Mouse (Mus musculus) gastrocnemius, postnatal 14 days (tissue): ENCODE data around the gene Glb1l. TPM values are rescaled to one million over a fixed set of nuclear protein-coding genes. Genes with fewer than 3 reads are reported as not detected.

ENCODE experiments used
- DNase-seq: peaks from one replicate; pipeline ENCODE4 v3.0.0; 2021; ENCODE audit warnings: mixed read lengths
- intact Hi-C: fragments of 180-260 bp; cut with DNase I; formaldehyde crosslinking; loops from one replicate; pipeline ENCODE4 v1.15.1; 2025; ENCODE audit warnings: low total_unique reads
- total RNA-seq, 2 experiments: library from RNA; stranded (reverse); gene quantifications; 2 replicates each; pipeline ENCODE4 v1.2.3; 2021

The Glb1l gene
- total RNA-seq, 2 experiments from 2014 or later: 4.5 to 4.8 TPM

DNA sequence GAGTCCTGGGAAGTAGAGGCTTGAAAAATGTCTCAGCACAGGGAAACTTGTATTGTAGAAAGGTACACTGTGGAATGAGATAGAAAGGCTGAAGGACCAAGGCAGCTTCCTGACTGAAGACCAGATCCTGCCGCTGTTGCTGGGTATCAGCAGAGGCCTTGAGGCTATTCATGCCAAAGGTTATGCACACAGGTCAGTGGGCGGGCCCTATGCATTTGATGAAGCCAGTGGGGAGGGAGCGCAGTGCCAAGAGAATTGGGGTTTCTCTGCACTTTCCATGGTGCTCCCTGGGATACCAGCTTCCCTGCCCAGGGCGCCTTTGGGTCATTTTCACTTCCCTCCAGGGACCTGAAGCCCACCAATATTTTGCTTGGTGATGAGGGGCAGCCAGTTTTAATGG, 1.9 kb upstream of the Glb1l start:
- DNase-seq: no peak
- intact Hi-C loops: no loop called here

DNA sequence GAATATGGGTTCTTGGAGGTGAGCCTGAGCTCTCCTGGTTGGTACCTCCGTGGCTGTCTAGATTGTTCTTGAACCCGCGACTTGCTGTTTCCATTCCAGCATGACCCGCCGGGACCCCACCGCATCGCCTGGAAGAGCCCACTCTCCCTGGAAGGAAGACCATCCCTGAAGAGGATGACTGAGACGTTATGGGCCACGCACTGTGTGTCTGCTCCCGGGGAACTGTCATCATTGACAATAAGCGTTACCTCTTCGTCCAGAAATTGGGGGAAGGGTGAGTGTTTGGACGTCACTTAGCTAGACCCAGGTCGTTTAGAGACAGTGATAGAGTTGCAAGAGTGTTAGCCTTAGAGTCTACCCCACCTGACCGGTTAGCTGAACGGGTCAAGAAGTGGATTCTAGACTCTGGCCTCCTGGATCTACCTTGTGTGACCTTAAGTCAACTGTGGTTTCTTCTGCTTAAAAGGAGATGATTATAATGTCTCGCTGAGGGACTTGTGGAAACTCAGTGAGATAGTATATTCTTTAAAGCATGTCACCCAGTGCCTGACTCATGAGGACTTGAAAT, 612 bp upstream of the Glb1l start:
- DNase-seq: no peak
- intact Hi-C loops: no loop called here

DNA sequence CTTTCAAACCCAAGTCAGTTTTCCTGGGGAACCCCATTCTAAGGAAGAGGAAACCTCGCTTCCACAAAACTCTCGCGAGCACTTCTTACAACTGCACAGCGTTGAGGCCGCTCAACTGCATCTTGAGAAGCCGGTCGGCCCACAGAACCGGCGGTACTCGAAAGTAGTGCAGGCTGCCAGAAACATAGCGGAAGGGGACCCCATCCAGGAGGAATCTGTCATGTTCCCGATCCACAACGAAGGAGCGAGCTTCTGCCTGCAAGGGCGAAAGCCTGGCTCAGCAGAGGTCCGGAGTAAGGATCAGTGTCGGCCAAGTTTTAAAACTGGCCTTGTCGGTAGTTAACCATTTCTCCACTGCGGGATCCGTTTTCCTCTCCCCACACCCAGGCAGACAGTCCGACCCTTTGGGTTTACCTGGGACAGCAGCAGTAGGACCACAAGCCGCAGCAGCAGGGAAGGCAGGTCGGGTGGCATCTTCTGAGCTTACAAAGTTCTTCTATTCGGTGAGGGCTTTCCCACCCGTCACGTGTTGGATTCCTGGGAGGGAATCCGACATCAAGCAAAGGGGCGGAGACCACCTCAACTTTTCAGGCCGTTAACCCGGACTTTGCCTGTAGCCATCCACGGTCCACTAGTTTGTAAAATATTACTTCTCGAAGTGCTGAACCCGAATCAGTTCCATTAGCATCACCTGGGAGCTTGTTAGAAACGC, 1.5 kb downstream of the Glb1l start:
- intact Hi-C loops: no loop called here
- peak; percentile 32 for DNase-seq

DNA sequence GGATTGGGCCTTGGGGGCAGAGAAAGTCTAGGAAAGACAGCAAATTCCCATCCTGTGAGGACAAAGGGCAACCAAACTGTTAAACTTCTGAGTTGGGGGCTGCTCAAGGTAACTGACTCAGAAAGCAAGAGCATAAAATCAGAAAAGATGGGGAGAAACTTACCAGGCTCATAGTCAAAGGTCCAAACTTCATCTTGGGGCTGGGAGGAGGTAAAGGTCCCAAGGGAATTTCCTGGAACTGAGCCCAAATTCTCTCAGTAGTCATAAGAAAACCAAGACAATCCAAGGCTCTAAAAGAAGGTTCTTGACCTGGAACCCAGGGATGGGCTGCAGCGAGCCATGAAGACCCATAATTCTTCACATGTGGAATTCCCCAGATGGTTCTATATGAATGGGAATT, 9.4 kb downstream of the Glb1l start:
- intact Hi-C loops: no loop called here
- no peak for DNase-seq

DNA sequence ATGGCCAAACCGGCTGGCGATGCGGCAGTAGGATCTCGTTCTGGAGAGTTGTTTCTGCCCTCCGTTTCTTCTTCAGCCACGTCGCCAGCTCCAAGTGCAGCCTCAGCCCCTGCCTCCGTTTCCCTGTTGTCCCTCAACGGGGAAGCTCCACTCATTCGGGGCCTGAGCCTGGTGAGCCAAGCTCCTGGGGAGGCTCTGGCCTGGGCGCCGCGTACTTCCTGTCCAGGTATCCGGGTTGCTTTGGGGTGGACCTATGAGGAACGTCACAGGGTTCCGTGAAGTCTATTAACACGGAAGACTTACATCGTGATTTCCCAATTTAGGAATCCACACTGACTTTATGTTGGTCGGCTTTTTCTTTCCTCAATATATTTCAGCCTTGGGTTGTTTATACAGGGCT, 18.2 kb downstream of the Glb1l start:
- DNase-seq: peak; percentile 44
- intact Hi-C loops: no loop called here

DNA sequence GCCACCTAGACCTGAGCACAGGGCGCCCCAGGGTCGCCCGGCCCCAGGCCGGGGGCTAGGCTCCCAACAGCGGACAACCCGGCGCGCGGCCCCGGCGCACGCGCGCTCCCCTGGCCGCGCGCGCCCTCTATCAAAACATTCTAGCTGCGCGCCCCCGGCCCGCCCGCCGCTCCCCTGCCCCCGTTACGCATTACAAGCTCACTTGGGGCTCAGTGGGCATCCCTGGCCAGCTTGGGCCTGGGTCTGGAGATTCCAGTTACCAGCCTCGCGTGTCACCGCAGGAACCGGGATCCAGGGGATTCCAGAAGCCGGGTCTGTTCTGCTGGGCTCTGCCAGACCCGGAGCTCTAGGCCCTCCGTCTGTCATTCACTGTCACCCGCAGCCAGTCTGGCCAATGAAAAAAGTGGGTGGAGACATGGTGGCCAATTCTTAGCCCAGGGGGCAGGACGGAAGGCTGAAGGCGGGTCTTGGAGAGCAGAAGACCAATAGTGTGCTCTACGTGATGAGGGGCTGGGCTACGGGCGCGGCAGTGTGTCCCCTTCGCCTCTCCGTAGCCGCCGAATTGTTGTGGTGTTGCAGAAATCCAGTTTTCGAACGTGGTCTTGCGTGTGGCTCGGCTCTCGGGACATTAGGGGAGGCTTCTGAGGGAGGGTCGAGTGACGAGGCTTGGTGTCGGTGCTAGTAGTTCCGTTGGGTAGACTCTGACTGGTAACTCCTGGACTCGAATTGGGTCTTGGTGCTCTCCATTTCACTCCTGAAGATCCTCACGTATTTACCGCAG, 18.8 kb downstream of the Glb1l start, which contains the start of the genes Ankzf1 and Atg9a:
Gene Ankzf1, plus strand, starts transcription at position 530 of the 781 bp plus-strand sequence.
Gene Atg9a, minus strand, starts transcription at position 575 of the 781 bp plus-strand sequence.
- peak; percentile 94 for DNase-seq
- intact Hi-C loops: no loop called here

DNA sequence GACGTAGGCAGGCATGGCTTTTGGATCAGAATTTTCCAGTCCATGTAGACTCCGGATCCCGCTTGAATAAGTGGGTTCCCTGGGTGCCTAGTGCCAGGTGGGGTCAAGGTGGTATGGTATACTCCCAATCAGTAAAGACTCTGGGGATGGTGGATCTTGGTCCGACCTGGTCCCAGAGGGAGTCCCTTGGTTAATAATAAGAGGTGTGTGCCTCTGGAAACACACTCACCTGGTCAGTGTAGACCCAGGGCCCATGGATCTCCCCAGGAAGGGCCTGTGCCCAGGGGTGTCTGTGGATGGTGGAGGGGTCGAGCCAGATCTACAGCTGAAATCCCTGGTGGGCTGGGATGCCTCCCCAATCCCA, 19.4 kb downstream of the Glb1l start:
- DNase-seq: no peak
- intact Hi-C loops: no loop called here

DNA sequence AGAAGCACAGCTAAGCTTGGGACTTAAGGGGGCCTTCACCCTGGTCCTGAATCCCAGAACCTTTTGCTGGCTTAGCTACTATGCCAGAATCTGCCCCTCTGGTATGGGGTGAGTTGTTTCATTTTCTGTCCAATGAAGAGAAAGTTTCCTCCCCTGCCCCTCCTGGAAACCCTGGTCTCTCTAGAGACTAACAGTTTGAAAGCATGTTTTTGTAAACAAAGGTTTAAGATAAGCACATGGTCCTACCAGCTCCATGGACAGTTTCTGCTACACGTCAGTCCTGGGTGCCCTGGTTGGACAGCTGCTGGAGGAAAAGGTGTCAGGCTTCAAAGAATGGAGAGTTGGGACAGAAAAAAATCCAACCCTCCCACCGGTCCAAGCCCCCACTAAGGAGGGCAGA, 20.0 kb downstream of the Glb1l start:
- no peak for DNase-seq
- intact Hi-C loops: no loop called here

DNA sequence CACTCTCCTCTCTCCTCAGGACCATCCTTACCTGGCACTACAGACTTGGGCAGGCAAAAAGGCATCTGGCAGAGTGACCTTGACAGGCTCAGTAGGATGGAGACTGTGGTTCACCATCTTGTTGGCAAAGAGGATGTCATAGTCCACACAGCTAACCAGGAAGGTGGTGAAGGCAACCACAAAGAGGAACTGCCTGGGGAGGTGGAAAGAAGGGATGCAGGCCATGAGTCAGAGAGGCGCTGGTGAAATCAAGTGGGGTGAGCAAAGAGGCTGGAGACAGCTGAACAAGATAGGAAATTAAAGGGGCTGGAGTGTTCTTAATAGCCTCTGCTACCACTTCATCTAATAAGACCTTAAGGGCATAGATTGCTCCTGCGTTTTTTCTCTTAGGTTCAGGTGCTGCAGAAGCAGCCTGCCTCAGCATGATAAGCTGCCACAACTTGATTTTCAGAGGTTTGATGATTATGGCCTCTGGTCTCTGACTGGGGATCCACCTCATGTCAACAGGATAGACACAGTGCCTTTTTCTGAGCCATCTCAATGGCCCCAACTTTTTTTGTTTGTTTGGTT, 22.6 kb downstream of the Glb1l start:
- no peak for DNase-seq
- intact Hi-C loops: no loop called here

DNA sequence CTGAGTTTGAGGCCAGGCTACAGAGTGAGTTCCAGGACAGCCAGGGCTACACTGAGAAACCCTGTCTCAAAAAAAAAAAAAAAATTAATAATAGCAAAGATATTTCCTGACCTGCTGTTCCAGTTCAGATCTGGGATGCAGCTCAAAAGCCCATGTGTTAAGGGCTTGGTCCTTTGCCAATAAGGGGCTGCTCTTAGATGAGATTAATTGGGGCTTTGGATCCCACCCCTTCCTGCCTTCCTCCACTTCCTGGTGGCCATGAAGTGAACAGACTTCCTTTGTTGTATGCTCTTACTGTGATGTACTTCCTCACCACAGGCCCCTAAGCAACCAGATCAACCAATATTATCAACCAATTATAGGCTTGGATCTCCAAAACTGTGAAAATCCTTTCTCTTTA, 23.5 kb downstream of the Glb1l start:
- no peak for DNase-seq
- intact Hi-C loops: no loop called here

DNA sequence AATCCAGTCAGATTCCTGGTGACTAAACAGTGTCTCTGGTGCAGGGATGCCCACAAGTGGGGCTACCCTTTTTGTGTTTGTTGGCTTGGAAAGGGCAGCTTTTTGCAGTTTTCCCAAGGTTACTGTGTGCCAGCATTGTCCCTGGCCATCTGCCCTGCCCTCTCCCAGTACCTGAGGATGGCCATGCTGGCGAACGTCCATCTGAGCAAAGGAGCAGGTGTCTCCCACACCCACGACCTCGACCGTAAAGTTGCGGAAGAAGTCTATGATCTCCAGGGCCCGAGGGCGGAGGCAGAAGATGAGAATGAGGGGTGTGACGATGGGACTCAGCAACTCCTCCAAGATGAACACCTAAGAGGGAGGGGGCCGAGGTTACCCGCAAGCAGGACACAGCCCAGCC, 25.1 kb downstream of the Glb1l start:
- intact Hi-C loops: no loop called here
- no peak for DNase-seq

DNA sequence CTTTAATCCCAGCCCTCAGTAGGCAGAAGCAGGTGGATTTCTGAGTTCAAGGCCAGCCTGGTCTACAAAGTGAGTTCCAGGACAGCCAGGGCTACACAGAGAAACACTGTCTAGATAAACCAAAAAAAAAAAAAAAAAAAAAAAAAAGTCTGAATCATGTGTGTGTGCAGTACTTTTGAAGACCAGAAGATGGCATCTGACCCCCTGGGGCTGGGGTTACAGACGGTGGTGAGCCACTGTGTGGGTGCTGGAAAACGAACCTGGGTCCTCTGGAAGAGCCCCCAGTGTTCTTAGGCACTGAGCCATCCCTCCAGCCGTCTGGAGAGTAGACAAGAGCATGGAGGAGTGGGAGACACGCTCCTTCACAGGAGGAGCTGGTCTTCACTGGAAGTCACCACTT, 28.5 kb downstream of the Glb1l start:
- intact Hi-C loops: no loop called here
- no peak for DNase-seq

DNA sequence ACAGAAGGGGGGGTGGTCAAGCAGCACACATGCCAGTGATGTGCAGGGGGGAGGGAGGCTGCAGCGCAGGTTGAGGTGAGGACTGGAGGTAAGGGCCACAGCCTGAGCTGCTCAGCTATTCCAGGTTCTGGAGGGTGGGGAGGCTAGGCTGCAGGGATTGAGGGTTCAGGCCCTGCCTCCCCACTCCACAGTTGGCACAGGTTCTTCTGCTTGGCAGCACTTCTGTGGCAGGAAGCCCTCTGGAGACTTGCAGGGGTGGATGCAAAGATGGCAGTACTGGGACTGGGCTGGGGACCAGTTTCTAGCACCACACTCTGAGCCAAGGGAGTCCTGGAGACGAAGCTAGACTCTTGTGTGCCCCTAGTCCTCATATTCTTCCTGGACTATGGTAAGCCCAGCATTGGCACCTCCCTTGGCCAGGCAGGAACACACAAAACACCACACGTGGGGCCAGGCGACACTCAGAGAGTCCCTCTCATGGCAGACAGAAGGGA, 29.2 kb downstream of the Glb1l start:
- no peak for DNase-seq
- intact Hi-C loops: no loop called here

DNA sequence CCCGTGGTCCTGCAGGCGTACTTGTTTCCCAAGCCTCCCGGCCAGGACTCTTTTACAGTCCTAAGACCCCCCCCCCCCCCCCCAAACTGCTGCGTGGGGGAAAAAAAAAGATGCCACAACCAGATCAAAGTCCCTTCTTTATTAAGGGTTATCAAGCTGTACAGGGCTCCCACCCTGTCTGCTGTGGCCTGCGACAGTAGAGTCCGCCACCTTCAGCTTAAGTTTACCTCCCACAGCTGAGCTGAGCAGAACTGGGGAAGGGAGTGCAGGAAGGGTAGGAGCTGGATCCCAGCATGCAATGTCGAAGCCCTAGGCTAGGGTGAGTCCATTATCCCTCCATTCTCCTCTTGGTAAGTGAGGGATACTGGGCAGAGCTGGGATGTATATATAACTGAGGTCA, 29.9 kb downstream of the Glb1l start:
- intact Hi-C loops: no loop called here
- no peak for DNase-seq

DNA sequence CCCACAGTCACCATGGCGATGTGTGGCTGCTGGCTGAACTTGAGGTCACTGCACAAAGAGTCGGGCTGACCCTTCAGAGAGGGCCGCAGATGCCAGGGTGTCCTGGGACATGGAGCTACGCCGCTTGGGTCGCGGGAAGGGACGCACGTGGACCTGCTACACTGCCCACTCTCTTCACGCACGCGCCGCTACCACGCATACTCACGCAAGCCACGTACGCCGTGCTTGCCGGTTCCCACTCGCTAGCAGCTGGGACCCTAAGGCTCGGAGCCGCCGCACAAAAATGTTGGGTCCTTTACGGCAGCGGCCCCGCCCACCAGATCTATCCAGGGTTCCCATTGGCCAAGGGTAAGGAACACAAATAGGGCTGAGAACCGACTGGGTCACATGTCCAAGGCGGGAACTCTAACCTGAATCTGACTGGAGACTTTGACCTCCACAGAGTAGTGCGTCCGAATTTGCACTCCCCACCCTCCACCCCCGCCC, 30.5 kb downstream of the Glb1l start, which contains the start of gene Abcb6:
Gene Abcb6, minus strand, starts transcription at position 288 of the 486 bp plus-strand sequence.
- intact Hi-C loops: no loop called here
- peak; percentile 89 for DNase-seq

DNA sequence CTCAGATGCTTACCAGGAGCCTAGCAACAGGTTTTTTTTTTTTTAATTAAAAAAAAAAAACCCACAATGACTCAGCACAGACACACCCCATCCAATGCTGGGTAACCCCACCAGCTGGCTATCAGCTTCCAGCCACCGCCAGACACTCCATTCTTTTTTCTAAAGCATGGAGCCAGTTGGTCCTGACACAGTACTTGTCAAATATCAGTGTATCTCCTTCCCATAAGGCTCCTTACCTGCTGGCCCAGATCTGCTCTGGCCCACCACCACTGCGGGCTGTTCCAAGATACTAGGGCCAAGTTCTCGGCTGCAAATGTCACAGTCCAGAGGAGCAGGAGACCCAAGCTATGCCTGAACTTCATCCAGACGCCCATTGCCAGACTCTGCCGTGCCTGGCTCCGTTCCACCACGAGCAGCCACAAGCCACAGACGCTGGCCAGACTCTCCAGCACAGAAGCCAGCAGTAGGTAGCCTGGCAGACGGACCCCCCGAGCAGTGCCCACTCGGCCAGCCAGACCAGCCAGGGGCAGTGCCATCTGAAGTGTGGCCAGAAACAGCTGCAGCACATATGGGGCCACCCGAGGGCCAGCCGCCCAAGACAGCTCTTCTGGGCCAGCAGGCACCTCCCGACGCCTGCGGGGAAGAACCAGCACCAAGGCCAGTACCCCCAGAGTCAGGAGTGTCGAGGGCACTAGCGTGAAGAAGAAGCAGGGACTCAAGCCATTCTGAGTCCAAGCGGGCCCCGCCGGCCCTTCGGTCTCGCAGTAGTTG, 31.1 kb downstream of the Glb1l start:
- intact Hi-C loops: no loop called here
- peak; percentile 67 for DNase-seq

DNA sequence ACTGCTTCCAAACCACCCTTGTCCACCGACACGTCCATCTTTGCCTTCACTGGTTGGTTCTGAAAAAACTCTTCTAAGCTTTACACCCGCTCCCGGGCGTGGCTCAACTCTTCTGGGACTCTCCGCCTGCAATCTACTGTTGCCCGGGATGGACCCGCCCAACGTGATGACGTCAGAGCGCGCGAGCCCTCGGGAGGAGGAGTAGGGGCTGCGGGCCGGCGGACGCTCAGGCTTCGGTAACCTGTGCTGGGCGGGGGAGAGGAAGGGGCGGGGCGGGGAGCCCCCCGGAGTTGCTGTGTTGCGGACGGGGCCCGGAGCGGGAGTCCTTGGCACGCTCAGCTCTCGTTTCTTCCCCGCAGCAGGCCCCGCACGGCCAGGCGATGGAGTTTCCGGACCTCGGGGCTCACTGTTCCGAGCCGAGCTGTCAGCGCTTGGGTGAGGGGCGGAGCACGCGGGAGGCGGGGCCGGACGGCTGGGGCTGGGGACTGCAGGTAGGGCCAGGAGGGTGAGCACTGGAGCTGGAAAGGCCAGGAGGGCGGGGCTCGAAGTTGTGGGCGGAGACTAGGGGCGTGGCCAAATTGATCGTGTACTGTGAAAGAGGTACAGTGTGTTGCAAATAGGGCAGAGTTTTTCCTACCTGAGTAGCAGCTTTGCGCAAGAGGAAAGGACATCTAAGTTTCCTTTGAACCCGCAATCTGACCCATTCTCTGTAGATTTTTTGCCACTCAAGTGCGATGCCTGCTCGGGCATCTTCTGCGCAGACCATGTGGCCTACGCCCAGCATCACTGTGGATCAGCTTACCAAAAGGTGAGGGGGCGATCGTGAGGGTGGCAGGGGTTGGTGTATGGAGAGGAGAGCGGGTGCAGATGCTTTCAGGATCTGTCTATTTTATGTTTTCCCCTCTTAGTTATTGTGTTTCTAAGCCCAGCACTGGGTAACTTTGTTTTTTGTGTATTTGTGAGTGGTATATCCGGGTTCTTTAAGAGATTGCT, 41.8 kb downstream of the Glb1l start, which contains the start of gene Zfand2b:
Gene Zfand2b, plus strand, starts transcription at position 175 of the 993 bp plus-strand sequence.
- intact Hi-C loops: no loop called here
- DNase-seq: peak; percentile 98

DNA sequence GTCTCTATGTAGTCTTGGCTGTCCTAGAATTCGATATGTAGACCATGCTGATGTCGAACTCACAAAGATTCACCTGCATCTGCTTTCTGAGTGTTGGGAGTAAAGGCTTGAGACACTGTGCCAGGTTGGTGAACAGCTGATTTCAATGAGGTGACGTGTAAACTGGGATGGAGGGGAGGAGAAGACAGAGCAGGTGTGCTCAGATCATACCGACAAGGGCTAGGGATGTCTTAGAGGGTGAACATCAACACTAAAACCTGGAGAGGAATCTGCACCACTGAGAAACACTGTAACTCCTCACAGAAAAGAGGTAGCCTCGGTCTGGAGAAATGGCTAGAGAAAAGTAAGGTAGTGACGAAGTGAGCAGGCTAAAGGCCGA, 42.5 kb downstream of the Glb1l start:
- no peak for DNase-seq
- intact Hi-C loops: no loop called here
